Mouse (Mus musculus) frontal cortex, postnatal 10 days (tissue): ENCODE data around the gene Ttll6.

Source experiments
- DNase-seq, 2 experiments: peaks; one replicate each; pipeline ENCODE4 v3.0.0; 2022; ENCODE audit warnings: low spot score in 2 of 2, mixed read lengths in 1 of 2

The Ttll6 gene

GRCm38 (mm10) chr11:96194961-96195640 lies 61.5 kb downstream of the Ttll6 start:
- no peak for DNase-seq

- no peak for DNase-seq
Observed at GRCm38 (mm10) chr11:96195769-96196280, 62.2 kb downstream of the Ttll6 start.

GRCm38 (mm10) chr11:96198642-96199041 lies 65.1 kb downstream of the Ttll6 start:
- DNase-seq: no peak

GRCm38 (mm10) chr11:96199181-96200086 lies 65.8 kb downstream of the Ttll6 start:
- DNase-seq: no peak

GRCm38 (mm10) chr11:96200183-96200655 lies 66.6 kb downstream of the Ttll6 start:
- no peak for DNase-seq

GRCm38 (mm10) chr11:96201741-96202140 lies 68.2 kb downstream of the Ttll6 start:
- no peak for DNase-seq

- no peak for DNase-seq
Observed at GRCm38 (mm10) chr11:96202401-96203081, 69.0 kb downstream of the Ttll6 start.

GRCm38 (mm10) chr11:96203182-96203788 lies 69.7 kb downstream of the Ttll6 start:
- DNase-seq: no peak

- DNase-seq: no peak
Observed at GRCm38 (mm10) chr11:96203789-96204186, 70.2 kb downstream of the Ttll6 start.

GRCm38 (mm10) chr11:96204351-96204750 lies 70.8 kb downstream of the Ttll6 start:
- DNase-seq: no peak

- no peak for DNase-seq
Observed at GRCm38 (mm10) chr11:96205426-96206131, 72.0 kb downstream of the Ttll6 start.
